ENCODE assay signal across 9 mouse cellular contexts in genomic region chr7:19303770-19304169, GRCm38 (mm10). TPM values are rescaled to one million over a fixed set of nuclear protein-coding genes. Genes with fewer than 3 reads are reported as not detected.
DNase-seq lines count a peak whose midpoint lies in the region; ATAC-seq lines count a peak whose summit lies in the region.
"Had no signal": no experiment of that assay in that cellular context is flagged by ENCODE, and none has a peak within 500 bp of the region (broad histone marks: within the 10 kb centered on the region; RNA-seq: fewer than 3 reads in every experiment).

No protein-coding gene starts in this region.

- no peak overlapping the region for H3K27ac ChIP-seq in limb, embryonic 13.5 days
- H3K27ac ChIP-seq in midbrain, embryonic 14.5 days (replicated peaks; ENCODE audit: low read depth, low read length): no peak overlapping the region

- DNase-seq in frontal cortex, postnatal 36 days (ENCODE audit: low spot score in 2 of 2): peak; percentile 66 to 70
- no peak for DNase-seq in frontal cortex, postnatal 10 days (ENCODE audit: low spot score in 2 of 2)
- DNase-seq in cerebellum, postnatal 10 days: peak; percentile 88 to 92
- peak; percentile 57 for DNase-seq in gastrocnemius, postnatal 25 days
- DNase-seq in induced T-regulatory cell, adult 2 months (ENCODE audit: low read depth): peak; percentile 91
- DNase-seq in midbrain, embryonic 14.5 days: peak; percentile 82
- DNase-seq in spleen, postnatal 14 days (ENCODE audit: low spot score in 2 of 2): peak; percentile 61 to 77

- H3K4me3 ChIP-seq in limb, embryonic 13.5 days: peak overlapping the region; percentile 39
- 0 out of 2 replicates have a peak overlapping the region, but pooled peaks have one; percentile 10 for H3K4me3 ChIP-seq in midbrain, embryonic 14.5 days (replicated peaks; ENCODE audit: low read depth, low read length)

- no peaks in the 10 kb centered on the region for H3K9me3 ChIP-seq in limb, embryonic 13.5 days
- H3K9me3 ChIP-seq in midbrain, embryonic 14.5 days (ENCODE audit: control insufficient read depth, low read length): no peaks in the 10 kb centered on the region

- peak overlapping the region; percentile 60 for H3K4me2 ChIP-seq in limb, embryonic 13.5 days (replicated peaks)
- H3K4me2 ChIP-seq in midbrain, embryonic 14.5 days (ENCODE audit: low read length): peak overlapping the region; percentile 43

- no peaks in the 10 kb centered on the region for H3K36me3 ChIP-seq in limb, embryonic 13.5 days
- no peaks in the 10 kb centered on the region for H3K36me3 ChIP-seq in midbrain, embryonic 14.5 days (ENCODE audit: control insufficient read depth, insufficient read depth, low read length)

- WGBS in limb, embryonic 13.5 days: under 1% methylated on average over 16 of the region's 16 CpGs
- WGBS in midbrain, embryonic 14.5 days: 0% methylated on average over 16 of the region's 16 CpGs

- H3K4me1 ChIP-seq in limb, embryonic 13.5 days: peaks cover 39% of the 10 kb centered on the region
- peaks cover 12% of the 10 kb centered on the region for H3K4me1 ChIP-seq in midbrain, embryonic 14.5 days (ENCODE audit: control insufficient read depth, insufficient read depth, low read length)

- peak overlapping the region; percentile 43; the same call in 1 of the 2 replicates for H3K9ac ChIP-seq in limb, embryonic 13.5 days
- H3K9ac ChIP-seq in midbrain, embryonic 14.5 days (replicated peaks; ENCODE audit: low read length): no peak overlapping the region

- no peak for ATAC-seq in limb, embryonic 13.5 days (ENCODE audit: low FRiP score, low read depth)
- ATAC-seq in midbrain, embryonic 14.5 days (ENCODE audit: low FRiP score, low TSS enrichment): no peak
- ATAC-seq: Patski had no signal

- H3K27me3 ChIP-seq in limb, embryonic 13.5 days: peaks cover 67% of the 10 kb centered on the region
- peaks cover 54% of the 10 kb centered on the region for H3K27me3 ChIP-seq in midbrain, embryonic 14.5 days (ENCODE audit: control insufficient read depth, insufficient read depth, low read length)
- H3K27me3 ChIP-seq: Patski had no signal

RNA-seq across cellular contexts. Expression of gene Fosb, which starts 6.1 kb away (rescaled TPM):
- under 1 TPM; 0.43 to 0.64 TPM for total RNA-seq in gastrocnemius, postnatal 25 days (2021)
- 0.23 and 0.27 TPM in 2 replicates for polyA plus RNA-seq in limb, embryonic 13.5 days (2015; fragmentation: Nextera tagmentation; extraction: Ambion mirVana)
- polyA plus RNA-seq in midbrain, embryonic 14.5 days (2014; fragmentation: Nextera tagmentation; extraction: Ambion mirVana): not detected in 2 replicates

RNA-seq across cellular contexts. Expression of gene Rtn2, which starts 21.3 kb away (rescaled TPM):
- total RNA-seq in gastrocnemius, postnatal 25 days (2021): 100 to 1,000 TPM; 943 to 950 TPM
- polyA plus RNA-seq in limb, embryonic 13.5 days (2015; fragmentation: Nextera tagmentation; extraction: Ambion mirVana): 20.2 and 20.9 TPM in 2 replicates
- polyA plus RNA-seq in midbrain, embryonic 14.5 days (2014; fragmentation: Nextera tagmentation; extraction: Ambion mirVana): 100.0 and 101 TPM in 2 replicates

RNA-seq across cellular contexts. Expression of gene Ppm1n, which starts 23.9 kb away (rescaled TPM):
- total RNA-seq in gastrocnemius, postnatal 25 days (2021): not detected
- not detected in 2 replicates for polyA plus RNA-seq in limb, embryonic 13.5 days (2015; fragmentation: Nextera tagmentation; extraction: Ambion mirVana)
- 0.62 and 1.2 TPM in 2 replicates for polyA plus RNA-seq in midbrain, embryonic 14.5 days (2014; fragmentation: Nextera tagmentation; extraction: Ambion mirVana)

RNA-seq across cellular contexts. Expression of gene Vasp, which starts 32.2 kb away (rescaled TPM):
- 10 to 100 TPM; 16.3 to 18.0 TPM for total RNA-seq in gastrocnemius, postnatal 25 days (2021)
- polyA plus RNA-seq in limb, embryonic 13.5 days (2015; fragmentation: Nextera tagmentation; extraction: Ambion mirVana): 68.9 and 69.0 TPM in 2 replicates
- 28.9 and 29.1 TPM in 2 replicates for polyA plus RNA-seq in midbrain, embryonic 14.5 days (2014; fragmentation: Nextera tagmentation; extraction: Ambion mirVana)

RNA-seq across cellular contexts. Expression of gene Ercc1, which starts 40.8 kb away (rescaled TPM):
- total RNA-seq in gastrocnemius, postnatal 25 days (2021): 10 to 100 TPM; 21.5 to 25.4 TPM
- polyA plus RNA-seq in limb, embryonic 13.5 days (2015; fragmentation: Nextera tagmentation; extraction: Ambion mirVana): 89.1 and 96.4 TPM in 2 replicates
- 78.9 and 97.7 TPM in 2 replicates for polyA plus RNA-seq in midbrain, embryonic 14.5 days (2014; fragmentation: Nextera tagmentation; extraction: Ambion mirVana)

Comparison
In these comparisons a context has a peak if more than half of its experiments do, and no peak if none do; other contexts are left out.
1. DNase-seq: peak in frontal cortex, postnatal 36 days (2 of 2), cerebellum, postnatal 10 days (2 of 2), gastrocnemius, postnatal 25 days (single experiment), induced T-regulatory cell, adult 2 months (single experiment), midbrain, embryonic 14.5 days (single experiment) and spleen, postnatal 14 days (2 of 2); none in frontal cortex, postnatal 10 days (0 of 2).